Mouse (Mus musculus) B cell, adult 67 days (primary cell): ENCODE measurements around the gene Echs1. TPM values are rescaled to one million over a fixed set of nuclear protein-coding genes. Genes with fewer than 3 reads are reported as not detected.

ENCODE experiments used
- total RNA-seq, 2 experiments: library from RNA; stranded (reverse); gene quantifications; 4 replicates each; pipeline ENCODE4 v1.2.4; 2023

The Echs1 gene
- 10 to 100 TPM; 26.3 to 29.7 TPM for total RNA-seq

GRCm38 (mm10) chr7:140116329-140117054, at the start of gene Echs1:
Gene Echs1 (minus strand): TSS chr7:140116476.

GRCm38 (mm10) chr7:140164664-140165063, 48.4 kb upstream of the Echs1 start, which contains the start of gene Olfr522:
Gene Olfr522 (minus strand): TSS chr7:140164764.

GRCm38 (mm10) chr7:140154218-140154927, 38.1 kb upstream of the Echs1 start, which contains the start of gene Sprn:
Gene Sprn (minus strand): TSS chr7:140154877.

GRCm38 (mm10) chr7:140137135-140138020, 21.1 kb upstream of the Echs1 start, which contains the start of gene Mtg1:
Gene Mtg1 (plus strand): TSS chr7:140137564.

GRCm38 (mm10) chr7:140115583-140116328, 520 bp downstream of the Echs1 start, which contains the start of gene Paox:
Gene Paox (plus strand): TSS chr7:140115799.

GRCm38 (mm10) chr7:140101993-140102860, 14.0 kb downstream of the Echs1 start, which contains the start of gene Fuom:
Gene Fuom (minus strand): TSS chr7:140102441.

GRCm38 (mm10) chr7:140092924-140093528, 23.2 kb downstream of the Echs1 start, which contains the start of gene Prap1:
Gene Prap1 (plus strand): TSS chr7:140093395.

GRCm38 (mm10) chr7:140082242-140082678, 34.0 kb downstream of the Echs1 start, which contains the start of gene Caly:
Gene Caly (minus strand): TSS chr7:140082548.

Other genes starting within 250 kb of the Echs1 start
- gene Kndc1, start 221.8 kb downstream of the Echs1 start, total RNA-seq = not detected
- under 1 TPM in 1 of 2 experiments, not detected in 1; 0.61 TPM for gene Utf1, start 172.7 kb downstream of the Echs1 start, total RNA-seq
- not detected for gene 6430531B16Rik, start 137.7 kb downstream of the Echs1 start, total RNA-seq
- gene Adam8, start 123.9 kb downstream of the Echs1 start, total RNA-seq = 1 to 10 TPM; 3.4 to 3.8 TPM
- 10 to 100 TPM; 41.0 to 41.5 TPM for gene Zfp511, start 80.1 kb downstream of the Echs1 start, total RNA-seq
- 10 to 100 TPM; 32.2 to 36.2 TPM for gene Tubgcp2, start 79.8 kb downstream of the Echs1 start, total RNA-seq
- not detected for gene Msx3, start 67.4 kb downstream of the Echs1 start, total RNA-seq
- not detected for gene Caly, start 33.9 kb downstream of the Echs1 start, total RNA-seq
- not detected for gene Prap1, start 23.1 kb downstream of the Echs1 start, total RNA-seq
- 1 to 10 TPM; 3.3 to 3.9 TPM for gene Fuom, start 14.0 kb downstream of the Echs1 start, total RNA-seq
- gene Paox, start 677 bp downstream of the Echs1 start, total RNA-seq = 1 to 10 TPM; 2.7 to 3.7 TPM
- gene Mtg1, start 21.1 kb upstream of the Echs1 start, total RNA-seq = 10 to 100 TPM; 12.5 to 23.6 TPM
- not detected for gene Sprn, start 38.4 kb upstream of the Echs1 start, total RNA-seq
- gene Olfr522, start 48.3 kb upstream of the Echs1 start, total RNA-seq = not detected
- gene Olfr523, start 56.7 kb upstream of the Echs1 start, total RNA-seq = not detected
- gene Olfr524, start 89.5 kb upstream of the Echs1 start, total RNA-seq = not detected
- not detected for gene Cd163l1, start 101.8 kb upstream of the Echs1 start, total RNA-seq
- gene 5830411N06Rik, start 130.8 kb upstream of the Echs1 start, total RNA-seq = not detected
- not detected for gene Olfr525, start 204.4 kb upstream of the Echs1 start, total RNA-seq
- gene Olfr527, start 217.5 kb upstream of the Echs1 start, total RNA-seq = not detected
- not detected for gene Olfr60, start 245.2 kb upstream of the Echs1 start, total RNA-seq